11 mouse cellular contexts compared by ENCODE assay signal in the genomic region with DNA sequence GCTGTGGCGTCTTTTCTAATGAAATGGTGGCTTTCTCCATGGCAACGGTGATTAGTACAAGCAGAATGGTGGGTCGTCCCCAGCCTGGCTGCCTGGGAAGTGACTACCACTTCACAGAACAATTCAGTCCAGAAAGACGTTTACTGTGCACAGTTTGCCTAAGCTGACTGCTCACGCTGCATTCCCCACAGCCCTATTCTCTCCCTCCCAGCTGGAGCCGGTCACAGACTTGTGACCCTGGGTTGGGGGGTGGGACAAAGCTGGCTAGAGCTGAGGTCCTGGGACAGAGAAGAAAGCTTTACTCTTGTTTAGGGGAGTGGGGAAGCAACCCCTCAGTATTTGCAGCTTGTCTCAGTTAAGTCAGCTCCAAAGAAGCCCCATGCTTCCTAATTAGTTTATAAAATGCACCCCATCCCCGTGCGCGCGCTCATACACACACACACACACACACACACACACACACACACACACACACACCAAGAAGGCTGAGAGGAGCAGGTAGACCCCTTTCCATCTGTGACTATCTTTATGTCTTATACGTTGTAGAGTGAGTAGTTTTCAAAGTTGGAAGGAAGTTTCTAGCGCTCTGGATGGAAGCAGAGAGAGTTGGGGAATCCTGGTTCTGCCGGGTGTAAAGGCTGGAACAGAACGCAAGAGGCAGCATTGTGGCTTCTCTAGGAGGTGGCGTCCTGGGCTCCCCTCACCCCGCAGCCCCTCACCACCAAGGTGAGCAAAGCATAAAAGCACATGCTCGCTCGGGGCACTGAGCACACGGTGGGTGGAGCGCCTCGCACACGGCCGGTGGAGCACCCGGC.
A peak's percentile ranks its signal among the peaks of the same experiment; 100 is the strongest.
DNase-seq lines count a peak whose midpoint lies in the region; ATAC-seq lines count a peak whose summit lies in the region.
"Had no signal": no experiment of that assay in that cellular context is flagged by ENCODE, and none has a peak within 500 bp of the region (broad histone marks: within the 10 kb centered on the region; RNA-seq: fewer than 3 reads in every experiment).

No protein-coding gene starts in this region.

- H3K9ac ChIP-seq in hindbrain, embryonic 13.5 days: no peak overlapping the region; the same call in 1 of the 2 replicates

- H3K4me1 ChIP-seq in embryonic facial prominence, embryonic 10.5 days: peaks cover 36% of the 10 kb centered on the region
- H3K4me1 ChIP-seq in hindbrain, embryonic 13.5 days (replicated peaks): peaks cover 35% of the 10 kb centered on the region

- peaks cover 51% of the 10 kb centered on the region for H3K27me3 ChIP-seq in embryonic facial prominence, embryonic 10.5 days (replicated peaks; ENCODE audit: low read depth, poor library complexity, severe bottlenecking)
- 0 out of 2 replicates have a peak, but pooled peaks cover 7% of the 10 kb centered on the region for H3K27me3 ChIP-seq in hindbrain, embryonic 13.5 days

- H3K4me3 ChIP-seq in embryonic facial prominence, embryonic 10.5 days: peak overlapping the region; percentile 42
- H3K4me3 ChIP-seq in hindbrain, embryonic 13.5 days: 0 out of 2 replicates have a peak overlapping the region, but pooled peaks have one; percentile 10

- peak overlapping the region; percentile 45 for H3K27ac ChIP-seq in embryonic facial prominence, embryonic 10.5 days (replicated peaks)
- peak overlapping the region; percentile 70 for H3K27ac ChIP-seq in hindbrain, embryonic 13.5 days
- H3K27ac ChIP-seq: macrophage had no signal

- peak; percentile 13 for DNase-seq in kidney, postnatal 14 days
- no peak for DNase-seq in kidney, postnatal 36 days
- DNase-seq in embryonic facial prominence, embryonic 10.5 days (ENCODE audit: low spot score): peak; percentile 66
- peak; percentile 66 for DNase-seq in neural tube, embryonic 10.5 days (ENCODE audit: extremely low spot score, low spot score)
- DNase-seq in left cerebral cortex, postnatal 14 days (ENCODE audit: low spot score in 2 of 2): no peak
- DNase-seq: cerebellum, adult 8-10 months; gastrocnemius, postnatal 36 days had no signal

- intact Hi-C loops in left cerebral cortex, postnatal 14 days (cut with DNase I): no loop called here

- peaks cover 5% of the 10 kb centered on the region for H3K9me3 ChIP-seq in embryonic facial prominence, embryonic 10.5 days
- peaks cover 6% of the 10 kb centered on the region; the same call in 1 of the 2 replicates for H3K9me3 ChIP-seq in hindbrain, embryonic 13.5 days

- peak; percentile 69 for ATAC-seq in hindbrain, embryonic 13.5 days (ENCODE audit: low FRiP score)
- ATAC-seq in CD4-positive, CD25-positive, alpha-beta regulatory T cell, adult 4 months: no peak
- no peak for ATAC-seq in megakaryocyte progenitor cell, adult 5-6 weeks (replicated peaks; ENCODE audit: poor library complexity)

- peak overlapping the region; percentile 45 for H3K4me2 ChIP-seq in hindbrain, embryonic 13.5 days

- no peaks in the 10 kb centered on the region for H3K36me3 ChIP-seq in embryonic facial prominence, embryonic 10.5 days (replicated peaks)
- no peaks in the 10 kb centered on the region for H3K36me3 ChIP-seq in hindbrain, embryonic 13.5 days

- 30% methylated on average over 24 of the region's 24 CpGs for WGBS in embryonic facial prominence, embryonic 10.5 days
- 16% methylated on average over 24 of the region's 24 CpGs for WGBS in hindbrain, embryonic 13.5 days

Comparison
In these comparisons a context has a peak if more than half of its experiments do, and no peak if none do; other contexts are left out.
1. DNase-seq: peak in kidney, postnatal 14 days (single experiment), embryonic facial prominence, embryonic 10.5 days (single experiment) and neural tube, embryonic 10.5 days (single experiment); none in kidney, postnatal 36 days (0 of 2) and left cerebral cortex, postnatal 14 days (0 of 2).